Mouse (Mus musculus): ENCODE results near the gene Nectin4.

The Nectin4 gene

DNA sequence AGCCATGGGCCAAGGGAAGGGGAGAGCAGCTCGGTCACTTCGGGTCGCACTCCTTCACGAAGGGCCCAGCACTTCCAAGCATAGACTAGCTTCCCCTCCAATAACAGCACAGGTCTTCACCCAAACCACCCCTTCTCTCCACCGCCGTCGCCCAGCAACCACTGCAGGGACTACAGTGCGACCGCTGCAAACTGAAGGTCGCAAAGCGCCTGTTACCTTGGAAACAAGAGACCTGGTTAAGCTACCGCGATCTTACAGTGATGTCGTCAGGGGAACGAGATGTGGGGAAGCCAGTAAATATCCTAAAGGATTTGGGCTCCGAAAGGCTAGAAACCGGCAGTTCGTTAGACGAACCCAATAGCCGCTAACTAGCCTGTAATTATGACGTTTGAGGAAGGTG lies 9.2 kb upstream of the Nectin4 start, which contains the start of gene Klhdc9:
TSS of gene Klhdc9 (minus strand) at position 143 of the 400 bp plus-strand sequence.
- DNase-seq, result peak; percentile 93

DNA sequence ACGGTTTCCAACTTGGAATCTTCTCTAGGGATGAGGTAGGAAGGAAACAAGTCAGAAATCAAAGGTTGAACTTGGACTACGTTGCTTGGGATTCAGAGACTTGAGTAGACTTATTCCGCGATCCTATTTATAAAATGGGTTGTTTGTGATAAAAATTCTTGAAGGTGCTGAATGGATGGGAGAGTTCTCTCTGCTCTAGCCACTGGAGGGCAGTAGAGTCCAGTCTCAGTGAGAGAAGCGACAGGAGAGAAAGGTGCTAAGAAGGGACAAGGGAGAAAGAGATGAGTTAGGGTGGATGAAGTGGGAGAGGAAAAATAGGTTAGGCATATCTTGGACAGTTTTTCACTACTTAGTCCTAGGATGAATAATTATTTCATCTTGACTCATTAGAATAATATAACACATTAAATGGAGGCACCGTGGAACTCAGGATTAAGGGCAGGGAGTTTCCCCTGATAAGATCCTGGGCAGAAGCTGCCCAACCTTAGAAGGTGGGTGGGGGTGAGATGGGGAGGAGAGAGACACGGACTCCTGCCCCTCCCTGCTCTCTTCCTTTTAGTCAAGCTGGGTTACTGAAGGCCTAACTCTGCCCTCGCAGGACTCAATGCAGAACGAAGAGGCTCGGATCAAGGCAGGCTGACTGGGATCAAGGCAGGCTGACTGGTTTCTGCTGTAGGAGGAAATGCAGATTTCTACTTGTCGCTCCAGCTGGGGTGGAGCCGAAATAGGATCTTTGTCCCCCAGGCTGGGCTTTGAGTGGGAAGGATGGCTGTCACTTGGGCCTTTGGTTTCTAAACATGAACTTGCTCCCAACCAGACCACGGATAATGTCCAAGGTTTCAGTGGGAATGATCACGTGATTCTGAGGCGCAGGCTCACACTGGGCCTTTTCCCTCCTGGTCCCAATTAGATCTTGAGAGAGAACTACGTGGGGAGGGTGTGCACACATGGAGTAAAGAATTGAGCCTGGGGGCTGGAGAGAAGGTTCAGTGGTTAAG lies 8.5 kb upstream of the Nectin4 start:
- DNase-seq, result peak; percentile 80

GRCm38 (mm10) chr1:171365934-171366333 lies 4.0 kb upstream of the Nectin4 start:
- DNase-seq, result no peak

DNA sequence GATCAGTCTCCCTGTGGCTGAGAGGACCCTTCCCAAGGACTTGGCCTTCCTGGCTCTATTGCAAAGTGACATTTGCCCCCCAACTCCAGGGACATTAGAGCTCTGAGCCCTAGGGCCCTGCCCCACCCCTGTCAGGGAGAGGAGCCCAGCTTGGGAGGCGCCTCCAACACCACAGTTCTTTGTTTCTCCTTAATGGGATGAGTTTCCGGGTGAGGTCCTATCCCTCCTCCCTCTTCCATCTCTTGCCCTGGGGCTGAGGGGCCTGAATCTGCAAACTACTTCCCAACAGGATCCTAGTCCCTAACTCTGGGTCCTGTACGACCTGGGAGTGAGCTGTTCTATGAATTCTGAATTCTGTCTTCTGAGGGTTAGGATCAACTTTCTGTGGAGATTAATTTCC lies 3.0 kb downstream of the Nectin4 start:
- no peak for DNase-seq

GRCm38 (mm10) chr1:171373946-171374345 lies 4.0 kb downstream of the Nectin4 start:
- DNase-seq, result no peak

GRCm38 (mm10) chr1:171375646-171376097 lies 5.8 kb downstream of the Nectin4 start:
- DNase-seq, result no peak

- DNase-seq, result peak; percentile 77
Measured at GRCm38 (mm10) chr1:171378298-171378697, 8.4 kb downstream of the Nectin4 start.

DNA sequence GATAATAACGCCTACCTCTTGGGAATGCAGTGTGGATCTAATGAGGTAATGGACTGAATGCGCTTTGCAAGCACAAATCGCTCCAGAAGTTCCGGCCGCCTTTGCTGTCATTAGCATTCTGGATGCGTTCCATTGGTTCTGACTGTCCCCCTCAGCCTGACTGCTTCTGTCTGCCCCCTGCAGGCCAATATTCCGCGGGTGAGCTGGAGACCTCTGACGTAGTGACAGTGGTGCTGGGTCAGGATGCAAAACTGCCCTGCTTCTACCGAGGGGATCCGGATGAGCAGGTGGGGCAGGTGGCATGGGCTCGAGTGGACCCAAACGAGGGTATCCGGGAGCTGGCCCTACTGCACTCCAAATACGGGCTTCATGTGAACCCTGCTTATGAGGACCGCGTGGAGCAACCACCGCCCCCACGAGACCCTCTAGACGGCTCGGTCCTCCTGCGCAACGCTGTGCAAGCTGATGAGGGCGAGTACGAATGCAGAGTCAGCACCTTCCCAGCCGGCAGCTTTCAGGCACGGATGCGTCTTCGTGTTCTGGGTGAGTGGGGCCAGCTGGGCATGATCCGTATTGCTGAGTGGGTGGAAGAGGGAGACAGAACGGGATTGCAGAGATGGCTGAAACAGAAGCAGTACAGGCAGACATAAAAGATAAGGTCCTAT lies 10.2 kb downstream of the Nectin4 start:
- peak; percentile 88 for DNase-seq

DNA sequence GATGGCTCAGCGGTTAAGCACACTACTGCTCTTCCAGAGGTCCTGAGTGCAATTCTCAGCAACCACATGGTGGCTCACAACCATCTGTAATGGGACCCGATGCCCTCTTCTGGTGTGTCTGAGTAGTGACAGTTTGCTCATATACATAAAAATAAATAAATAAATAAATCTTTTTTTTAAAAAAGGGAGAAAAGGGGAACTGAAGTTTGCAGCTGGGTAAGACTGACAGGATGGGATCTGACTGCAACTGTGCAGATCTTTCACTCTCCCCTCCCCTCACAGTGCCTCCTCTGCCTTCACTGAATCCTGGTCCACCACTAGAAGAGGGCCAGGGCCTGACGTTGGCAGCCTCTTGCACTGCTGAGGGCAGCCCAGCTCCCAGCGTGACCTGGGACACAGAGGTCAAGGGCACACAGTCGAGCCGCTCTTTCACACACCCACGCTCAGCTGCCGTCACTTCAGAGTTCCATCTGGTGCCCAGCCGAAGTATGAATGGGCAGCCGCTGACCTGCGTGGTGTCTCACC lies 12.3 kb downstream of the Nectin4 start:
- no peak for DNase-seq

GRCm38 (mm10) chr1:171384361-171384760 lies 14.5 kb downstream of the Nectin4 start:
- no peak for DNase-seq

DNA sequence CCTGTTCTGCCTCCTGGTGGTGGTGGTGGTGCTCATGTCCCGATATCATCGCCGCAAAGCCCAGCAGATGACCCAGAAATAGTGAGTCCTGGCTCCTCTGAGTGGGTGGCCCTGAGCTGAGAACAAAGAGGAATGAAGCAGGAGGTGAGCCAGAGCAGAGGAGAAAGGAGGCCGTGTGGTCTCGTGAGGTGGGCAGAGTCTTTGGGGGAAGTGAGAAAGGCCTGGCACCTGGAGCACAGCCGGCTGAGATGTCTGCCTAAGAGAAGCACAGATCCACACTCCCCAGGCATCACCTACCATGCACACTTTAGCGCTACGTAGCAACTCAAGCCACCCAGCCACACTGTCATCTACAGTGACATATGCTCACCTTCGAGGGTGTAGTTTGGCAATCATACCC lies 15.3 kb downstream of the Nectin4 start:
- no peak for DNase-seq

- no peak for DNase-seq
Measured at GRCm38 (mm10) chr1:171387099-171387498, 17.2 kb downstream of the Nectin4 start.

GRCm38 (mm10) chr1:171388376-171389102 lies 18.6 kb downstream of the Nectin4 start, which contains the start of gene Arhgap30:
Gene Arhgap30 (plus strand): TSS chr1:171388954.
- DNase-seq, result no peak

GRCm38 (mm10) chr1:171390101-171390500 lies 20.2 kb downstream of the Nectin4 start:
- DNase-seq, result no peak

GRCm38 (mm10) chr1:171401821-171402220 lies 31.9 kb downstream of the Nectin4 start:
- DNase-seq, result no peak

GRCm38 (mm10) chr1:171402991-171403390 lies 33.1 kb downstream of the Nectin4 start:
- no peak for DNase-seq

- no peak for DNase-seq
Measured at GRCm38 (mm10) chr1:171407263-171407662, 37.4 kb downstream of the Nectin4 start.

DNA sequence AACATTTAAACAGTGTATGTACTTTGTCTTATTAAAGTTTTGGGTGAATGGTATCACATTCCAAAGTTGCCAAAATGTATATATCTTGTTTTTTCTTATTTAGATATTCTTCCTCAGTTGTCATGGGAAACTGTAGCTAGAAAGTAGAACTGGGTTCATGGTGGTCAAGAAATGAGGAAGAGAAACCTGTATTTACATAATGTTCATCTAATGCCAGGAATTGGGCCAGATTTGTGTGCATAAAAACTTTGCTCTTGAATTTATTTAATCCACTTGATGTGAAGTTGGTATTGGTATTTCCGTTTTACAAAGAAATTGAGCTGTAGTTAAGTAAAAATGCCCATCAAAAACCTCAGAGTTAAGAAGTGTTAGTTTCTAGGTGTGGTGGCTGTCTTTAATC lies 40.3 kb downstream of the Nectin4 start:
- DNase-seq, result no peak

- peak; percentile 95 for DNase-seq
Measured at GRCm38 (mm10) chr1:171410947-171411484, 41.1 kb downstream of the Nectin4 start, which contains the start of gene Usf1. Gene Usf1 (plus strand): TSS chr1:171411313.

- no peak for DNase-seq
Measured at GRCm38 (mm10) chr1:171411492-171411941, 41.6 kb downstream of the Nectin4 start.

DNA sequence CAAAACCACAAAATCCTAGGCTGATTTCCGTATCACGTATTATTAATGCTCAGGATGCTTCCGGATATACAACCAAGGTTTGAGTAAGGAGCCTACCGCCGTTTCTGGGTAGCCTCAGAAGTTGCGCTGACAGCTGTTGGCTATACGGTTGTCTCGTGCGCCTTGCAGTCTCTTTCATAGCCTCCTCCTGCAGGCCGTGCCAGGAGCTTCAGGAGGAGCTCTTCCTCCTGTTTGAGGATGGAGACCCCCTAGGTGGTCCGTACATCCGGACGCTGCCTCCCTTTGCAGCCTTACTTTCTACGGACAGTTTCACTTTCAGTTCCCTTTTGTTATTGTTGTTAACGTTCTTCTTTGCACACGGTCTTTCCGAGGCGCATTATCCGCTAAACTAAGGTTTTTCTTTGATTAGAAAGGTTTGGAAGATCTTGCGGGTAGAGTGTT lies 42.1 kb downstream of the Nectin4 start:
- peak; percentile 36 for DNase-seq

DNA sequence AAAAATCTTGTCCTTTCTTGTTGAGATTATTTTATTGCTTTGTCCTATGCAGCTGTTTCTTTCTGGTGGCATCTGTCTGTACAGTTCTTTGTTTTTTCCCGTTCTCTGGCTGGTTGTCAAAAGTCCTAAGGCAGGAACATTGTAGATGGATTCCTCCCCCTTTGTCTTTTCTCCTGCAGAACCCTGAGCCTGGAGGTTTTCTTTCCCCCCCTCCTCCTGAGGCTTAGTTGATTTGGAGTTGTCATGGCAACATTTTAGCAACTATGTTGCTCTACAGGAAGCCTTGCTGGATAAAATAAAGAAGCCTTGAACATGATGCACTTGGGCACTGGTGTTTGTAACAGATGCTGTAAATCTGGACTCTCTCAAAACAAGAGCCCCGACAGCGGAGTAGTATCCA lies 42.5 kb downstream of the Nectin4 start:
- no peak for DNase-seq

Data from cerebellum, adult 11-12 months (tissue).